Mouse (Mus musculus) megakaryocyte, embryonic 14.5 days (primary cell): ENCODE data around the gene Cbx8.

Experiments
- FLI1 ChIP-seq: IDR thresholded peaks from 2 replicates; pipeline ENCODE4 v1.6.1; 2012; ENCODE audit warnings: low read length, inconsistent platforms, mixed read lengths
- GATA1 ChIP-seq: IDR thresholded peaks from 3 replicates; pipeline ENCODE4 v1.6.1; 2012; ENCODE audit warnings: mixed read lengths, low read length, inconsistent platforms, borderline replicate concordance

- no peak for TF ChIP-seq GATA1
- no peak for TF ChIP-seq FLI1
Measured at GRCm38 (mm10) chr11:119075805-119076204, 35.0 kb upstream of the Cbx8 start.
